Mouse (Mus musculus) erythroblast, embryonic 14.5 days (primary cell): Measurements from ENCODE around the gene Phxr2. TPM values are rescaled to one million over a fixed set of nuclear protein-coding genes. Genes with fewer than 3 reads are reported as not detected.

ENCODE experiments used
- H3K27me3 ChIP-seq: 2 replicates; pipeline ENCODE4 v1.6.1; 2012; ENCODE audit warnings: inconsistent platforms; ENCODE audit not compliant: control insufficient read depth
- H3K36me3 ChIP-seq: 2 replicates; pipeline ENCODE4 v1.6.1; 2012; ENCODE audit warnings: mild to moderate bottlenecking, inconsistent platforms; ENCODE audit not compliant: control insufficient read depth
- H3K4me1 ChIP-seq: 2 replicates; pipeline ENCODE4 v1.6.1; 2012; ENCODE audit warnings: inconsistent platforms; ENCODE audit not compliant: control insufficient read depth
- H3K4me3 ChIP-seq: replicated peaks from 2 replicates; pipeline ENCODE3; 2012; ENCODE audit warnings: moderate library complexity, mild to moderate bottlenecking, inconsistent platforms
- H3K9me3 ChIP-seq: 2 replicates; pipeline ENCODE4 v1.6.1; 2012; ENCODE audit warnings: low read length, inconsistent platforms, mixed read lengths; ENCODE audit not compliant: control insufficient read depth
- GATA1 ChIP-seq: IDR thresholded peaks from 2 replicates; pipeline ENCODE4 v1.6.1; 2012; ENCODE audit warnings: low read length, inconsistent platforms, mixed read lengths
- TAL1 ChIP-seq: IDR thresholded peaks from 3 replicates; pipeline ENCODE4 v1.6.1; 2012; ENCODE audit warnings: low read length, inconsistent platforms, mixed read lengths
- polyA plus RNA-seq: library from polyadenylated mRNA; stranded (reverse); fragments of >175 nt; gene quantifications from 2 replicates; pipeline ENCODE4 v1.2.3, GENCODE M21; 2012

The Phxr2 gene
- not detected in 2 replicates for polyA plus RNA-seq

GRCm38 (mm10) chr10:99126225-99126624 lies at the start of gene Phxr2:
Phxr2 (minus strand) TSS chr10:99126325.
- Histone ChIP-seq H3K4me1 (no peaks in the 10 kb centered on the region), H3K4me3 (no peak within 1 kb of the TSS), H3K36me3 (peaks cover 19% of the 10 kb centered on the region), H3K9me3 (no peaks in the 10 kb centered on the region), H3K27me3 (no peaks in the 10 kb centered on the region)
- no peak for TF ChIP-seq TAL1
- TF ChIP-seq GATA1 = no peak

GRCm38 (mm10) chr10:99172906-99173507 lies 46.9 kb upstream of the Phxr2 start:
- Histone ChIP-seq H3K9me3 (no peaks in the 10 kb centered on the region), H3K4me1 (no peaks in the 10 kb centered on the region), H3K36me3 (no peaks in the 10 kb centered on the region), H3K27me3 (no peaks in the 10 kb centered on the region), H3K4me3 (no peak overlapping the region)
- TF ChIP-seq TAL1 (no peak), GATA1 (no peak)

- H3K9me3 ChIP-seq = no peaks in the 10 kb centered on the region
- H3K36me3 ChIP-seq = no peaks in the 10 kb centered on the region
- no peaks in the 10 kb centered on the region for H3K4me1 ChIP-seq
- H3K27me3 ChIP-seq = no peaks in the 10 kb centered on the region
- H3K4me3 ChIP-seq = no peak overlapping the region
- TF ChIP-seq TAL1 = no peak
Observed at GRCm38 (mm10) chr10:99171961-99172497, 45.9 kb upstream of the Phxr2 start.

GRCm38 (mm10) chr10:99169765-99170129 lies 43.6 kb upstream of the Phxr2 start:
- TF ChIP-seq GATA1 = no peak
- no peak for TF ChIP-seq TAL1
- H3K4me3 ChIP-seq = no peak overlapping the region
- no peaks in the 10 kb centered on the region for H3K36me3 ChIP-seq
- H3K27me3 ChIP-seq = no peaks in the 10 kb centered on the region
- H3K9me3 ChIP-seq = no peaks in the 10 kb centered on the region
- no peaks in the 10 kb centered on the region for H3K4me1 ChIP-seq

GRCm38 (mm10) chr10:99168840-99169764 lies 43.0 kb upstream of the Phxr2 start:
- Histone ChIP-seq H3K9me3 (no peaks in the 10 kb centered on the region), H3K36me3 (no peaks in the 10 kb centered on the region), H3K4me1 (no peaks in the 10 kb centered on the region), H3K4me3 (no peak overlapping the region), H3K27me3 (no peaks in the 10 kb centered on the region)
- no peak for TF ChIP-seq TAL1
- no peak for TF ChIP-seq GATA1

- H3K36me3 ChIP-seq = no peaks in the 10 kb centered on the region
- no peaks in the 10 kb centered on the region for H3K27me3 ChIP-seq
- no peak for TF ChIP-seq GATA1
- TF ChIP-seq TAL1 = no peak
- no peaks in the 10 kb centered on the region for H3K9me3 ChIP-seq
- H3K4me1 ChIP-seq = no peaks in the 10 kb centered on the region
- H3K4me3 ChIP-seq = no peak overlapping the region
Observed at GRCm38 (mm10) chr10:99168404-99168803, 42.3 kb upstream of the Phxr2 start.

GRCm38 (mm10) chr10:99166392-99166791 lies 40.3 kb upstream of the Phxr2 start:
- Histone ChIP-seq H3K27me3 (no peaks in the 10 kb centered on the region), H3K9me3 (no peaks in the 10 kb centered on the region), H3K36me3 (no peaks in the 10 kb centered on the region), H3K4me1 (no peaks in the 10 kb centered on the region), H3K4me3 (no peak overlapping the region)
- TF ChIP-seq TAL1 (no peak), GATA1 (no peak)

- Histone ChIP-seq H3K36me3 (no peaks in the 10 kb centered on the region), H3K4me3 (no peak overlapping the region), H3K9me3 (no peaks in the 10 kb centered on the region), H3K27me3 (no peaks in the 10 kb centered on the region), H3K4me1 (no peaks in the 10 kb centered on the region)
- no peak for TF ChIP-seq GATA1
Observed at GRCm38 (mm10) chr10:99165751-99166282, 39.7 kb upstream of the Phxr2 start.

- Histone ChIP-seq H3K27me3 (no peaks in the 10 kb centered on the region), H3K4me3 (no peak overlapping the region), H3K36me3 (peaks cover 4% of the 10 kb centered on the region), H3K9me3 (no peaks in the 10 kb centered on the region), H3K4me1 (no peaks in the 10 kb centered on the region)
- TF ChIP-seq GATA1 = no peak
Observed at GRCm38 (mm10) chr10:99164871-99165477, 38.8 kb upstream of the Phxr2 start.
